Mouse (Mus musculus) CH12.LX (cell line): ENCODE measurements around the gene Ncapg2. TPM values are rescaled to one million over a fixed set of nuclear protein-coding genes. Genes with fewer than 3 reads are reported as not detected.

ENCODE experiments used
- DNase-seq: peaks from one replicate; pipeline ENCODE4 v3.0.0-alpha.2; 2013; ENCODE audit errors: extremely low read depth
- H3K27ac ChIP-seq: 2 replicates; pipeline ENCODE4 v1.5.1; 2012; ENCODE audit warnings: low read depth, mild to moderate bottlenecking, control low read depth, moderate library complexity; ENCODE audit not compliant: insufficient read depth
- H3K27me3 ChIP-seq: replicated peaks from 2 replicates; pipeline ENCODE3; 2012; ENCODE audit warnings: inconsistent platforms
- H3K36me3 ChIP-seq, 2 experiments: replicated peaks in 1 of 2; 2 replicates each; pipeline versions ENCODE3 to v1.6.1; 2012; ENCODE audit warnings: inconsistent platforms in 1 of 2, low read length in 1 of 2, mild to moderate bottlenecking in 1 of 2, mixed read lengths in 1 of 2, moderate library complexity in 1 of 2; ENCODE audit not compliant: control insufficient read depth in 1 of 2, insufficient read depth in 1 of 2
- H3K4me1 ChIP-seq, 2 experiments: 2 replicates each; pipeline ENCODE4 v1.6.1; 2012; ENCODE audit warnings: inconsistent platforms in 1 of 2, moderate library complexity in 1 of 2; ENCODE audit not compliant: insufficient read depth in 2 of 2, control insufficient read depth in 1 of 2
- H3K4me2 ChIP-seq: 2 replicates; pipeline ENCODE4 v1.6.1; 2012; ENCODE audit warnings: low read depth, mild to moderate bottlenecking, control low read depth; ENCODE audit not compliant: poor library complexity, insufficient read depth, severe bottlenecking
- H3K4me3 ChIP-seq, 3 experiments: fragments of 150-350 bp in 1 of 3; sonication (generic) in 1 of 3; replicated peaks in 1 of 3; 2 replicates each; pipeline versions ENCODE3 to v1.5.1; 2011 to 2012; ENCODE audit warnings: low read depth in 2 of 3, low read length in 2 of 3, mild to moderate bottlenecking in 2 of 3, moderate library complexity in 2 of 3, control low read depth in 1 of 3, improper control_type of control experiment in 1 of 3, inconsistent platforms in 1 of 3, mixed read lengths in 1 of 3; ENCODE audit not compliant: poor library complexity in 1 of 3
- H3K79me2 ChIP-seq: replicated peaks from 2 replicates; pipeline ENCODE4 v1.6.1; 2012; ENCODE audit warnings: mild to moderate bottlenecking, moderate library complexity; ENCODE audit not compliant: control insufficient read depth, poor library complexity, insufficient read depth, severe bottlenecking; ENCODE audit errors: extremely low read depth
- H3K9ac ChIP-seq: 2 replicates; pipeline ENCODE4 v1.6.1; 2012; ENCODE audit warnings: low read depth, mild to moderate bottlenecking, control low read depth, moderate library complexity; ENCODE audit not compliant: insufficient read depth
- H3K9me3 ChIP-seq: replicated peaks from 2 replicates; pipeline ENCODE3; 2012; ENCODE audit warnings: low read length, inconsistent platforms, mixed read lengths
- CHD2 ChIP-seq: IDR thresholded peaks from 2 replicates; pipeline ENCODE4 v1.6.1; 2011; ENCODE audit warnings: low read length, improper control_type of control experiment
- CTCF ChIP-seq, 2 experiments: IDR thresholded peaks in 1 of 2; conservative IDR thresholded peaks in 1 of 2; 2 replicates each; pipeline ENCODE4 v1.5.1; 2011 to 2012; ENCODE audit warnings: low read depth in 2 of 2, low read length in 2 of 2, improper control_type of control experiment in 1 of 2, inconsistent platforms in 1 of 2, mild to moderate bottlenecking in 1 of 2, moderate library complexity in 1 of 2
- E2F4 ChIP-seq: IDR thresholded peaks from 2 replicates; pipeline ENCODE4 v1.6.1; 2011; ENCODE audit warnings: low read depth, low read length, improper control_type of control experiment; ENCODE audit not compliant: insufficient replicate concordance
- ELF1 ChIP-seq: IDR thresholded peaks from 2 replicates; pipeline ENCODE4 v1.6.1; 2014; ENCODE audit warnings: low read depth, mild to moderate bottlenecking, inconsistent platforms, low read length, improper control_type of control experiment
- KAT2A ChIP-seq: IDR thresholded peaks from 2 replicates; pipeline ENCODE4 v1.6.1; 2012; ENCODE audit warnings: low read length, improper control_type of control experiment, inconsistent platforms; ENCODE audit not compliant: insufficient replicate concordance
- MAZ ChIP-seq: IDR thresholded peaks from 2 replicates; pipeline ENCODE4 v1.6.1; 2012; ENCODE audit warnings: low read depth, mild to moderate bottlenecking, inconsistent platforms, low read length, improper control_type of control experiment, moderate library complexity
- MEF2A ChIP-seq: IDR thresholded peaks from 2 replicates; pipeline ENCODE4 v1.6.1; 2014; ENCODE audit warnings: low read depth, mild to moderate bottlenecking, inconsistent platforms, low read length, improper control_type of control experiment, borderline replicate concordance
- MYC ChIP-seq: IDR thresholded peaks from 2 replicates; pipeline ENCODE4 v1.6.1; 2011; ENCODE audit warnings: low read depth, mild to moderate bottlenecking, improper control_type of control experiment, low read length
- NRF1 ChIP-seq: IDR thresholded peaks from 2 replicates; pipeline ENCODE4 v1.6.1; 2014; ENCODE audit warnings: low read depth, mild to moderate bottlenecking, inconsistent platforms, low read length, improper control_type of control experiment, moderate library complexity
- PAX5 ChIP-seq: IDR thresholded peaks from 2 replicates; pipeline ENCODE4 v1.6.1; 2012; ENCODE audit warnings: low read length, inconsistent platforms, mixed read lengths
- POLR2A ChIP-seq: IDR thresholded peaks from 2 replicates; pipeline ENCODE4 v1.6.1; 2011; ENCODE audit warnings: low read depth, mild to moderate bottlenecking, improper control_type of control experiment, low read length
- SMC3 ChIP-seq: IDR thresholded peaks from 2 replicates; pipeline ENCODE4 v1.6.1; 2011; ENCODE audit warnings: low read depth, low read length, improper control_type of control experiment
- TBP ChIP-seq: conservative IDR thresholded peaks from 2 replicates; pipeline ENCODE4 v1.6.1; 2011; ENCODE audit warnings: low read depth, low read length, improper control_type of control experiment
- TCF12 ChIP-seq: IDR thresholded peaks from 2 replicates; pipeline ENCODE4 v1.6.1; 2014; ENCODE audit warnings: low read depth, mild to moderate bottlenecking, inconsistent platforms, low read length, improper control_type of control experiment
- USF1 ChIP-seq: IDR thresholded peaks from 2 replicates; pipeline ENCODE4 v1.6.1; 2014; ENCODE audit warnings: low read depth, mild to moderate bottlenecking, inconsistent platforms, low read length, improper control_type of control experiment
- USF2 ChIP-seq: conservative IDR thresholded peaks from 2 replicates; pipeline ENCODE4 v1.6.1; 2011; ENCODE audit warnings: low read depth, low read length, improper control_type of control experiment
- ZC3H11A ChIP-seq: IDR thresholded peaks from 2 replicates; pipeline ENCODE4 v1.6.1; 2012; ENCODE audit warnings: low read depth, mild to moderate bottlenecking, inconsistent platforms, low read length, improper control_type of control experiment
- ZMIZ1 ChIP-seq: IDR thresholded peaks from 2 replicates; pipeline ENCODE4 v1.6.1; 2012; ENCODE audit warnings: low read depth, mild to moderate bottlenecking, inconsistent platforms, low read length, improper control_type of control experiment
- ZNF384 ChIP-seq: IDR thresholded peaks from 2 replicates; pipeline ENCODE4 v1.6.1; 2012; ENCODE audit warnings: low read depth, low read length, improper control_type of control experiment, inconsistent platforms
- dilution Hi-C: fragments of 300-500 bp; cut with MboI; formaldehyde crosslinking; loops from 2 replicates; pipeline ENCODE4 v1.14.3; 2020; ENCODE audit warnings: low sequenced_read_pairs; ENCODE audit not compliant: extremely low pct_unique_long_range_greater_than_20kb, extremely low pct_ligation_motif_present
- in situ Hi-C: fragments of 300-500 bp; cut with MboI; formaldehyde crosslinking; loops from 3 replicates; pipeline ENCODE4 v1.14.3; 2019; ENCODE audit warnings: low sequenced_read_pairs, low pct_ligation_motif_present, low pct_unique_long_range_greater_than_20kb, mixed read lengths
- polyA plus RNA-seq: library from polyadenylated mRNA; unstranded; fragments of >175 nt; gene quantifications from 2 replicates; pipeline ENCODE4 v1.2.1, GENCODE M21; 2012; ENCODE audit warnings: low read depth; ENCODE audit not compliant: insufficient read length
- total RNA-seq, 2 experiments: library from RNA; depleted of rRNA; stranded (reverse); fragments of 300-350 nt in 1 of 2; fragments of >200 nt in 1 of 2; gene quantifications; 2 replicates each; pipeline ENCODE4 v1.2.3; 2012 to 2014

The Ncapg2 gene
- total and polyA plus RNA-seq, 3 experiments: 48.0 to 66.4 (median 65.0) TPM

GRCm38 (mm10) chr12:116468348-116468747, 63.1 kb downstream of the Ncapg2 start:
- Histone ChIP-seq H3K9ac (no peak overlapping the region), H3K9me3 (no peaks in the 10 kb centered on the region), H3K27me3 (no peaks in the 10 kb centered on the region), H3K4me3 (no peak overlapping the region), H3K4me1 (no peaks in the 10 kb centered on the region), H3K27ac (no peak overlapping the region), H3K79me2 (no peaks in the 10 kb centered on the region), H3K36me3 (peaks cover 9 to 42% of the 10 kb centered on the region in 2 experiments), H3K4me2 (no peak overlapping the region)
- in situ Hi-C loops: no loop called here
- TF ChIP-seq CTCF (conservative IDR thresholded peaks at IDR 0.05 in 1 of 2, IDR thresholded peaks at IDR 0.05 in 1 of 2; ENCODE audit: low read depth in 2 of 2, low read length in 2 of 2) (no peak), MEF2A (no peak), TCF12 (no peak), ZNF384 (no peak), USF1 (no peak), NRF1 (no peak), CHD2 (no peak), PAX5 (no peak), ZMIZ1 (no peak), TBP (no peak), KAT2A (no peak), ELF1 (no peak), SMC3 (no peak), MAZ (no peak)
- dilution Hi-C loops: no loop called here
- no peak for DNase-seq

GRCm38 (mm10) chr12:116469096-116469495, 63.9 kb downstream of the Ncapg2 start:
- in situ Hi-C loops: no loop called here
- H3K27ac ChIP-seq: no peak overlapping the region
- H3K4me1 ChIP-seq: no peaks in the 10 kb centered on the region
- no peaks in the 10 kb centered on the region for H3K27me3 ChIP-seq
- H3K9me3 ChIP-seq: no peaks in the 10 kb centered on the region
- no peak overlapping the region for H3K4me2 ChIP-seq
- H3K36me3 ChIP-seq: peaks cover 9 to 36% of the 10 kb centered on the region in 2 experiments
- no peak overlapping the region for H3K9ac ChIP-seq
- DNase-seq: no peak
- dilution Hi-C loops: no loop called here
- no peak overlapping the region for H3K4me3 ChIP-seq
- TF ChIP-seq PAX5: no peak
- no peak for TF ChIP-seq MYC
- no peak for TF ChIP-seq USF1
- no peak for TF ChIP-seq POLR2A
- TF ChIP-seq E2F4: no peak
- TF ChIP-seq USF2: no peak
- no peak for TF ChIP-seq ZC3H11A
- TF ChIP-seq, all 38 proteins: peak for 0
- H3K79me2 ChIP-seq: no peaks in the 10 kb centered on the region
